Mouse (Mus musculus): ENCODE data around the gene Pla2g7.

The Pla2g7 gene

DNA sequence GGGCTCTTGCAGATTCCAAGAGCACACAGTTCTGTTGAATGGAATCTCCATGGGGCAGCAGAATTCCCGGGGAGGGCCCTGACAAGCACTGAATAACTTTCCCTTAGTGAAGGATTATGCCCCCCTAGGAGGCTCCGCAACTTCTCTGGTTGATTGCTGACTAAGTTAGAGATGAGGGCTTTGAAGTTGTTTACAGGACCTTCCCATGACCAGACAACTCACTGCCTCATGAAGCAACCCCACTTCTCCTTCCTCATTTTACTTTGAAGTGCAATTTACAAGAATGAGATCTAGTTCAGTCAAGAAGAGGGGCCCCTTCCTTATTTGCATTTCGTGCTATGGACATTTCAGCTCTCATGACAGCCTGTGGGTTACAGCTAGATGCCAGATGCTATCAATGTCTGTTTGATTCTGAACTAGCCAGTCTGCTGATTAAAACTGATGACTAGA is 5.8 kb downstream of the Pla2g7 start:
- no peak for DNase-seq (ENCODE audit: extremely low read depth, insufficient read length, low spot score)

DNA sequence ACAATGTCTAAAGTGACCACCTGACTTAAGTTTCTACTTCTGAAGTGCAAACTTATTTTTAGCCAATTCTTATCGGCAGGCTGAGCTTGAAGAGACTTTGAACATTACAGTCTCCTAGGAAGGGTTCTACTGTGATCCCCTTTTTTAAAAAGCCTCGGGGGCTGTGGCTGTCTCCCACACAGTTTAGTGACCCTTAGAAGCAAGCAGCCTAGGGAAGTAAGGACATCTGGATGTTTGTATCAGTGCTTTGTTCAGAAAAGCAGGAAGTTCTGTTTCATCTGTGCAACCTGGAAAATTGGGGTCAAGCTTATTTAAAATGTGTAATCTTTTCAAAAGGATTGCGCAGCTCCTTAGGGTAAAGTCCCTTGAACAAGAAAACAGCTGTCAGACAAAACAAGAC is 12.6 kb downstream of the Pla2g7 start:
- DNase-seq (ENCODE audit: extremely low read depth, insufficient read length, low spot score): no peak

DNA sequence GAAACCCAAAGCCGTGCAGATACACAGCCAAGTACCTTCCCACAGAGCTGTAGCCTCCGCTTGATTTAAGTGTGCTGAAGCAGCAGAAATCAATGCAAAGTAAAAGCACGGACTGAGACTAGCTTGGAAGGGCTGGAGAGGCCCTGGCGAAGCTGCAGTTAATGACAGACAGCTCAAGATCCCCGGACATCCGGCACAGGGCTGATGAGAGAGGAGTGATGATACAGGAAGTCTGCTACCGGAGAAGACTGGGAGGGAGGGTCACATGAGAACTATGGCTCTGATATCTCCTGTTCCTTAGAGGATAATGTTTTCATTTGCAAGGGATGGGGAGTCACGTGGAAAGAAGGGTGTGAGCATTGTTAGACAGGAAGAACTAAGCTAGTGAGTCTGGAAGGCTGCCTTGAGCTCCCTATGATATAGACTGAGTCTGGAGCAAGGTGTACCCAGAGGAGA is 13.1 kb downstream of the Pla2g7 start:
- DNase-seq (ENCODE audit: extremely low read depth, insufficient read length, low spot score): no peak

DNA sequence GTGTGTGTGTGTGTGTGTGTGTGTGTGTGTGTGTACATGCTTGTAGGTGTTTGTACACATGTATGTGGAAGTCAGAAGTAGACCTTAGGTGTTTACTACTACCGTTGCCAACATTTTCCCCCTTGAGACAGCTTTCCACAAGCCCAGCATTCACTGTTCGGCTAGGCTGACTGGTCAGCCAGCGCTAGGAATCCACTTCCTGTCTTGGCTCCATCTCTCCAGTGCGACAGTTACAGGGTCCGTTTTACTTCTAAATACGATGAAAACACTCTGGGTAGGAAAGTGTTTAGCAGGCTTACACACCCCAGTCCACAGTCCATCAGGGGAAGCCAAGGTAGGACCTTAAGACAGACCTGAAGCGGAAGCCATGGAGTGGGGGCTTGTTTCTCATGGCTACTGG is 16.9 kb downstream of the Pla2g7 start:
- DNase-seq (ENCODE audit: extremely low read depth, insufficient read length, low spot score): no peak

DNA sequence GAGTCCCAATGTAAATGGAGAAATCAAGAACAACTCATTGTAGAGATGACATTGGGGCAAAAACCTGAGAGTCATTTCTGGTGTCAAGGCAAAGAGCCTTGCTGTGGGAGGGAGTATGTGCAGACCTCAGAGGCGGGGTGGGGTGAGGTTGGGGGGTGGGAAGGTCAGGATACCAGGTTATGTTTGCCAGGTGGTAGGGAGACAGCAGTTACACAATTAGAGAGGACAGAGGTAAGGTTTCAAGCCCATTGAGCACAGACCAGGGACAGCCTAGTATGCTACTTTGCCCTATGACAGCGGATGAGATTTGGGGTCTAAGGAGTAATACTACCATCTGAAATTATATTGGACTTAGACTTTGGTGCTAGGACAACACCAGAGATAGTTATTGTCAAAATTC is 19.4 kb downstream of the Pla2g7 start:
- no peak for DNase-seq (ENCODE audit: extremely low read depth, insufficient read length, low spot score)

DNA sequence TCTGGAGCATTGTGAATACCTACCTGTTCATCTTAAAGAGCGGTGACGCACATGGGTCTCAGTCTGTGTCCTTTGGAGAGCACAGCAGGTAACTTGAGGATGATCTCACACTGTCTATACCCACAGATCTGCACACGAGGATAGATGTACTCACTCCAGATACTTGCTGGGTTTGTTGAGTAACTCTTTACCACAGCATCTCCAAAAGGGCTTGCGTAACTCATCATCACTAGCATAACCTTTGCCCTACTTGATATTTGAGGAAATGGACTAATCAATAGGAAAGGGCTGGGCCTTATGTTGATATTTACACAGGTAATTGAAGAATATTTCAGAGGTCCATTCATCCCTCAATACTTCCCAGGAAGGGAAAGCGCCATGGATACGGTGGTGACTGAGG is 21.9 kb downstream of the Pla2g7 start:
- no peak for DNase-seq (ENCODE audit: extremely low read depth, insufficient read length, low spot score)

DNA sequence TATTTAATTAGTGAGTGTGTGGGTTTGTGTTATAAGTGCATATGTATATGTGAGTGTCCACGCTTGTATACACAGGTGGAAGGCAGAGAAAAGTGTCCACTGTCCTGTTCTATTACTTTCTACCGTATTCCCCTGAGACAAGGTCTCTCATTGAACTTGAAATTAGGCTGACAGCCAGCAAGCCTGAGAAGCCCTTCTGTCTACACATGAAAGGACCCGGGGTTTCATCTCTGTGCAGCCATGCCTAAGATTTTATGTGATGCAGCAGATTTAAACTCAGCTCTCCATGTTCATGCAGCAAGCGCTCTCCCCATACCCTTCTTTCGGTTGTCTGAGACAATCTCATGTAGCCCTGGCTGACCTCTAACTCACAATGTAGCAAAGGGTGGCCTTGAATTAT is 22.6 kb downstream of the Pla2g7 start:
- DNase-seq (ENCODE audit: extremely low read depth, insufficient read length, low spot score): no peak

DNA sequence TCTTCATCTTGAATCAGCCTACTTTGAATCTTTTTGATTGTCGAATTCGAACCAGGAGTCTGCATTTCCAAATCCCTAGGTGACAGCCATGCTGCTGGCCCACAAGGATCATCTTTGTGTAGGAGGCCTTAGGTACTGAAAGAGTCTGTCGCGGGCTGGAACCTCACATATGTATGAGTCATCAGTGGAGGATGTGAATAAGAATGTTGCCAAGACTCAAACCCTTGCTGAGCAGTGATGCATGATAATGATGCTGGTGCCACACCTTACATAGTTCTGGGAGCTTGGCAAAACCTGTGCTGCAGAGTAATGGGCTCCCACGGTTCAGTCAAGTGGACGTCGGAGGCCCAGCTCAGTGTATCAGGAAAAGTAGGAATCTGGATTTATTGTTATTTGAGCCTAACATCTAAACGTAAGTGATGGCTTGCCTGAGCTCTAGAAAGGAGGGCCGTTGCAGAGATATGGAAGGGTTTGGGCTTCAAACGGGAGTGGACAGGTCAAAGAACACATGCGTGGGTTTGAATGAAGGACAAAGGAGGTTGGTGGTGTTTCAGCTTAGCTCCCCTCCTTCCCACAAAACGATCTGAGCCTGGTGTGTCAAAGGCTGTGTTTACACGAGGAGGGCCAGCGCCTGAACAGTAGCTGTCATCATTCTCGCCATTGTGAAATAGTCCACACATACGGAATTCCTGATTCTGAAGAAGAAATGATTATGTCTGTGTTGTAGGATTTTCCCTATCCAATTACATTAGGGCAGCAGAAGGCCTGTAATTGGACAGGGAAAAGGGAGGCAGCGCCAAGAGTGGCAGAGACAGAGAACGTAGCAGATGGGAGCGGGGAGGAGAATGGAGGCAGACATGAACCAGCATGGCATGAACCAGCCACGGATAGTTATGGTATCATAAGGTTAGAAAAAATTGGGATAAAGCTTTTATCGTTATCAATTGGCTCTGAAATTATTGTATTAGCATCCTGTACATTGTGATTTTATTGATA is 24.7 kb downstream of the Pla2g7 start:
- DNase-seq (ENCODE audit: extremely low read depth, insufficient read length, low spot score): peak; percentile 61

DNA sequence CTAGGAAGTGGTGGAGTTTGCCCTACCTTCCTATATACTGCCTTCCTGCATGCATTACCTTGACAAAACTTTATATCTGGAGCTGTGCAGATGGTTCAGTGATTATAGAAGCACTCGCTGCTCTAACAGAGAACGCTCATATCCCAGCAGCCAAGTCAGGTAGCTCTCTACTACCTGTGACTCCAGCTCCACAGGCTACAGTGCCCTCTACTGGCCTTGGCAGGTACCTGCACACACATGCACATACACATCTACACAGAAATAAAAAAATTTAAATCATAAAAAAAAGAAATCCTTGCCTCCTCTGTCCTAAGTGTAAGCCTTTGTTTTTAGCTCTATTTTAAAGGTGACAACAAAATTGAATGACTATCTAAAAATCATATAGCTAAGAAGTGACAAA is 29.8 kb downstream of the Pla2g7 start:
- no peak for DNase-seq (ENCODE audit: extremely low read depth, insufficient read length, low spot score)

DNA sequence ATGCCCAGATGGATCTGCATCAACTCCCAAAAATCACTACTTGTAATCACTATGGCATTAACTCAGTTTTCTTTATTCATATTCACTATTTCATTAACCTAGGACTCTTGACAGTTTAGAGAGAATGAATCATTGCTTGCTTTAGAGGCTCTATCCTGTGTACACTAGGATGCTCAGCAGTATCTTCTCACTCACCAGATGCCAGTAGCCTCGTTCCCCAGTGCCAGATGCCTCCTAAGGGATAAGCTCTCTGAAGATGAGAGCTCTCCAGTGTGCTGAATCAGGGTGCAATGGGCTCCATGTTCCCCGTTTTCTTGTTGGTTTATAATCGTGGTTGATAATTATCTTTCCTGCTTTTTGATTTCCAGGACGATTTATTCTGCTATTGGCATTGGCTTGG is 30.8 kb downstream of the Pla2g7 start:
- no peak for DNase-seq (ENCODE audit: extremely low read depth, insufficient read length, low spot score)

DNA sequence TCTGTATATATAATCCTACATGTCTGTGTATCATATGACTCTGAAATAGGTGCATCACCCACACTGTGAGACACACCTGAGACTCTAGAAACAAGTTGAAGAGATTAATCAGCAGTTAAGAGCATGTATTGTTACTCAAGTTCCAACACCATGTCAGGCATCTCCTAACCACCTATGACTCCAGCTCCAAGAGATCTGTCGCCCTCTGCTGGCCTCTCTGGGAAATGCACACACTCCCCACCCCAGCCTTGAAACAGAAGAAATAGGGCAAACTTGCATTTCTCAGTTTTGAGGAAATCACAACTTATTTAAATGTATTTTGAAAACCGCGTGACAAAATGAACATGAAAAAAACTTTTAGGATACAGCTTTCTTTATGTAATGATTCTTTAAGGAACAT is 38.8 kb downstream of the Pla2g7 start:
- DNase-seq (ENCODE audit: extremely low read depth, insufficient read length, low spot score): peak; percentile 50

DNA sequence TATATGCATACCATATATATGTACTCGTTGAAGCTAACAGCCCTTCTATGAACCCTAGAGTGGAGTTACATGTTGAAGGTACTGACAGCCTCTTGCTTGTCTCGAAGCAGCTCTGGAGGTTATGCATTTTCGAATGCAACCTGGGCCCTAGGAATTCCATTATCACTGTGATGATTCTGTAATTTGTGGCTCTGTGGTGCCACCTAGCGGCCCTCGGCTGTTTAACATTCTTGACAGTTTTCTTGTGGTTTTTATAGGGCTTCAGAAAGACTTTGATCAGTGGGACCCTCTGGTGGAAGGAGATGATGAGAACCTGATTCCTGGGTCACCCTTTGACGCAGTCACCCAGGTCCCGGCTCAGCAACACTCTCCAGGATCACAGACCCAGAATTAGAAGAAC is 43.7 kb downstream of the Pla2g7 start:
- no peak for DNase-seq (ENCODE audit: extremely low read depth, insufficient read length, low spot score)

DNA sequence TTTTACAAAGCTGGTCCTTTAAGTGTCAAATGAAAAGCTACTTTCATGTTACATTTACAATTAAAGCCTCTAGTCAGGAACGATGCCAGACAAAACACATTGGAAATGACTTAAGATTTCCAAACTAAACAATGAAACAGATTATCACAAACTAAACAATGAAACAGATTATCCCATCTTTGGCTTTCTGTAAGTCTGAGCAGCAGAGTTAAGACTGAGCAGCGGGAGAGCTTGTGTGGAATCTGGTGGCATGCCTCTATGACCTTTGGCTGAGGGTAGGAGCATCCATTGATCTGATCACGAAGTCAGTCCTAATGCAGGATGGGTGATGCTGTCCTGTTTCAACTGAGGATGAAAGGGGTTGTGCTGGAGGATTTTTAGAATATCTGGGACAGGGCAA is 44.3 kb downstream of the Pla2g7 start:
- no peak for DNase-seq (ENCODE audit: extremely low read depth, insufficient read length, low spot score)

DNA sequence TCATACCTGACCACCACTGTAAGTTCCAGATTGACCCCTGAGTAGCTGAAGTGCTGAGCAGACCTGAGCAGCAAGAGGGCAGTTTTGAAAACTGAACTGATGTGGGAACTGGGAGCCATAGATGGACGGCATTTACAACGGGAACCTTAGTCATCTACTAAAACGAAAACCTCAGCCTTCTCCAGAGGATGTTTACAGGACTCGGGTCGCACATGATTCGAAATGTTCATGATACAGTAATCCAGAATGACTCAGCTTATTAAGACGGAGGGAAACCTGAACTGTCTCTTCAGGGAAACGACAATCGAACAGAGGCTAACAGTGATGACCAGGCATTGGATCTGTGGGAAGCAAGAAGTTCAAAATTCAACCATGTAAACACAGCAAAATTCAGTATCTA is 51.3 kb downstream of the Pla2g7 start:
- DNase-seq (ENCODE audit: extremely low read depth, insufficient read length, low spot score): no peak

DNA sequence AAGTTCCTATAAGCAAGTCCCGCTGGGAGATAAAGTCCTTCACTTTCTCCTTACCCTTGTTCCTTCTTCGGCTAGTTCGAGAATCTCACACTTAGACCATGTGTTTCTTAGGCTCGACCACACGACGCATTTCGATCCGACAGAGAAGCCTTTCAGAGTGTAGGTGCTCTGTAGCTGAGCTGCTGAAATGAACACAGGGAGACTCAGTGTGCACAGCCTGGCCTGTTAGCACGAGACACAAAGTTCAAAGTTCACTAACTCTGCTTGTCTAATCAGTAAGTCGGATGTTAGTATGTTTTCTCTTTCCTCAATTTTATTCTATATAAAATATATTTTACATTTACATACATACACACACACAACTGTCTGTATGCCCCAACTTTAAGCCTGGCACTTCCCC is 54.2 kb downstream of the Pla2g7 start:
- no peak for DNase-seq (ENCODE audit: extremely low read depth, insufficient read length, low spot score)

DNA sequence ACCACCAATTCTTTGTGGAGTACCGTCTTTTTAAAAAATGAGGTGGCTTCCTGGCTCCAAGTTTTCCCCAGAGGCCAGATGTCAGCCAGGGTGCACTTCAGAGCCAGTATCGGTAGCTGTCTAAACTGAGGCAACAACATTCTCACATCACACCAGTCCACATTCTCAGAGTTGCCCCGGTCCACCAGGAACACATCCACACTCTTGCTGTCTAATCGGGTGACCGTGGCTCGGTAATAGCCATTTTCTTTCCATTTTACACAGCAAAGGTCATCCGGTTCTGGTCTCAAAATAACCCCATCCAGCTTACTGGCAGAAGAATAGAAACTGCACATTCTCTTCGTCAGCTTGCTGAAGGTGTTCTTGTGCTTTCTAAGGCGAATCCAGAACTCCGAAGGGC is 60.3 kb downstream of the Pla2g7 start:
- no peak for DNase-seq (ENCODE audit: extremely low read depth, insufficient read length, low spot score)

DNA sequence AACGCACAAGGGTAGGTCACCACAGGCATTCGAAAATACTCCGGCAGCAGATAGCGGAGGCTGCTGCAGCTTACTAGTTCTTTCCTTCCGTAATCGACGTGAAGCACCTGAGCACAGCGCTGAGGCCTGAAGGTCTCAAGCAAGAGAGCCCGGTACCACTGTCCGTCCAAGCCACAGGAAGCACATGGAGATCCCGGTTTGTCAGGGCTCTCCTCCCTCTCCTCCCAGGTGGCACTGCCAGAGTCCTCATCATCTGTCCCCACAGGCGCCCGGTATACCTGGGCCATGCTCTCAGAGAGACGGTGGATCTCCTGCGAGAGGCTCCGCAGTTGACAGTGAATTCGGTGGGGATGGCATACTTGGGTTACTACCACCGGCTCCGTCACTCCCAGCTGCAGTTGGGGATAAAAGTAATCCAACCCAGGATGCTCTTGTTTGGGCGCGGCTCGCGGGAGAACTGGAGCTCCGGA is 61.2 kb downstream of the Pla2g7 start:
- DNase-seq (ENCODE audit: extremely low read depth, insufficient read length, low spot score): no peak

DNA sequence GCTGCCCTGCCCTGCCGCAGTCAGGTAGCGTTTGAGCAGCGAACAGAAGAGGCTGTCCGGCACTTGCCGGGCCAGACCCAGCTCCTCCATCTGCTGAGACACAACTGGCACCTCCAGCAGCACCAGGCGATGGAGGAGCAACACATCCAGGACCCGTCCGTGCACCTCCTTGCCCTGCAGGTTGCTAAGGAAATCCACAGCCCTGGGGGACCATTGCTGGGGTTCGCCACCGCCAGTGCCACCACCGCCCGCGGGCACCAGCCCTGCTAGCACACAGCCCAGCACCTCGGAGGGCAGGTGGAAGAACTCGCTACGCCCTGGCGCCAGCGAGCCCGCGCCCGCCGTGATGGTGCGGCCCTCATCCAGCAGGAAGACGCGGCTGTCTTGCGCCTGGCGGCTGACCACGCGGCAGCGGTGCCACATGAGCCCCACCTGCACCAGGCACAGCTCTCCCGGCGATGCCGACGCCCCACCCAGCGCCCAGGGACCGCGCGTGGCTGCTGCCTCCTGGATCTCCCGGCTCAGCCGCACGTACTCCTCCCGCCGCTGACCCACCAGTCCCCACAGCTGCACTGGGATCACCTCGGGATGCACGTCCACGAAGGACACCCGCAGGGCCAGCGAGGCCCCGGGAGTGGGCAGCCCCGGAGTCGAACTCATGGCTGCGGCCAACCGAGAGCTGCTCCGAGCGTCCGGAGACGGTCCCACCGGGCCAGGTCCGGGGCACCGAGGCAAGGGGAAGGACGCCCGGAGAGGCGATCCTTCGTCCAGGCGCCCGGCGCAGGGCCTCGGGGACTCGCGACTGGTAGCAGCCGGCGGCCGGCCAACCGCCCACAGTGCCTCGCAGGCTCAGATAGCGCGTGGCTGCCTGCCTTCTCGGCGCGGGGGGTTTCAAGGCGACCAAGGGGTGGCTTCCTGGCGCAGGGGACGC is 61.9 kb downstream of the Pla2g7 start, which contains the start of gene Tdrd6:
TSS of gene Tdrd6 (minus strand) at position 804 of the 931 bp plus-strand sequence.
- no peak for DNase-seq (ENCODE audit: extremely low read depth, insufficient read length, low spot score)

DNA sequence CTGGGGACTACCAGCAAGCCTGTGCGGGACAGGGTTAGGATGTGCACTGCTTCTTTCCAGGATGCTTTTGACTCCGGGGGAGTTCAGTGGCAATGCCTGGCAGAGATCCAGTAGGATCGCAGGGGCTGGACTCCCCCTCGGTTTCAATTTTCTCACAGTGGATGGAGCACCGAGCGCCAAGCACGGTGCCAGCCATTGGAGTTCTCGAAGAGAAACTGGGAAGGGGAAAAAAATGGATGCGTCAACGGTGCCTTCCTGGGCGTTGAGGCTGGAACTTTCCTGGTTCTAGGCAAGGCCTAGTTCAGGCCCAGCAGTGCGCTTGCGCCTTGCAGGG is 62.5 kb downstream of the Pla2g7 start:
- no peak for DNase-seq (ENCODE audit: extremely low read depth, insufficient read length, low spot score)

DNA sequence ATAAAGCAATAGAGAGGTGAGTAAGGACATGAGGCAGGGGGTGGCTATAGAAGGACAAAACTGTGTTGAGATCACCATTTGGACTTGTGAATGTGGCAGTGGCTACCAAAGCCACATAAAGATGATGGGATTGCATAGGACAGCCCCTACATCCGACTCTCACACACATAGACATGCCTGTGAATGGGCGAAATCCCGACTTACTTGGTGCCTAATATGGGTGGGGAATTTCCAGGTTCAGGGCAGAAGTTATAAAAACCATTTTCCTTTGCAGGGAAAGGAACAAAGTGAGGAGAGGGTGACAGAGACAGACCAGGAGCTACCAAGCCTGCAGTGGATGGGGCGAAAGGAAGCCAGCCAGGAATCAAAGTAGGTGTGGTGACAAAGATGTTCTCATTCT is 69.2 kb downstream of the Pla2g7 start:
- no peak for DNase-seq (ENCODE audit: extremely low read depth, insufficient read length, low spot score)

DNA sequence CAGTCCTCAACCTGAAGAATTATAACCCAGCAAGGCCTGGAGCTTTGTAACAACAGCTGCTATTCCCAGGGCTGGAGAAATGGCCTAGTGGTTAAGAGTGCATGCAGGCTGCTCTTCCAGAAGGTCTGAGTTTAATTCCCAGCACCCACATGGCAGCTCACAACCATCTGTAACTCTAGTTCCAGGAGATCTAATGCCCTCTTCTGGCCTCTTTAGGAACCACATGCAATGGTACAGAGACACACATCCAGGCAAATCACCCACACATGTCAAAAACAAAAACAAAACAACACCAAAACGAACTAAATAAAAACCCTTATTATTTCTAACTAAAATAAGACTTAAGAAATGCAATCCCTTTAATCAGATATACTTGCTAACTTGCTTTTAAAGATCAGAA is 72.9 kb downstream of the Pla2g7 start:
- DNase-seq (ENCODE audit: extremely low read depth, insufficient read length, low spot score): no peak
